Mouse (Mus musculus): ENCODE data around the gene Gja10.

DNA sequence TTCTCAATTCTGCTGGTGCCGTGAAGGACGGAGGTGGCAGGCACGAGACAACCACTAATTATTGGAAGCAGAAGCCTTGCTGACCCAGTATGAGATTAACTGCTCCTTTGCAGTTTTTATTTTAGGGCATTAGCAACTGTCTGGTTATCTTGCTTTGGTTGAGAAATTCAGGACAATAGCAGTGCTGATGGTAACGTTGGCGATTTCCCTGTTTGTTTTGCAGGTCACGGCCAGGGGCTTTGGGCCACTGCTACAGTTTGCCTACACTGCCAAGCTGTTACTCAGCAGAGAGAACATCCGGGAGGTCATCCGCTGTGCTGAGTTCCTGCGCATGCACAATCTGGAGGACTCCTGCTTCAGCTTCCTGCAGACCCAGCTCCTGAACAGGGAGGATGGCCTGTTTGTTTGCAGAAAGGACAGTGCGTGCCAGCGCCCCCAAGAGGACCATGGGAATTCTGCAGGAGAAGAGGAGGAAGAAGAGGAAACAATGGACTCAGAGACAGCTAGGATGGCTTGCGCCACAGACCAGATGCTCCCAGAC is 40.9 kb downstream of the Gja10 start:
- TF ChIP-seq CTCF (IDR thresholded peaks at IDR 0.05; ENCODE audit: control insufficient read depth, insufficient read depth, insufficient replicate concordance, low read depth, low read length) = peak; percentile 34; the same call in 1 of the 2 replicates
- TF ChIP-seq POLR2A (IDR thresholded peaks at IDR 0.05; ENCODE audit: control insufficient read depth, low read depth, low read length) = no peak
